Mouse (Mus musculus) ES-Bruce4 (cell line): Measurements from ENCODE around the gene Pigf. TPM values are rescaled to one million over a fixed set of nuclear protein-coding genes. Genes with fewer than 3 reads are reported as not detected.
A peak's percentile ranks its signal among the peaks of the same experiment; 100 is the strongest.

ENCODE experiments used
- H3K27ac ChIP-seq: 2 replicates; pipeline ENCODE4 v1.5.1; 2012; ENCODE audit warnings: low read length, inconsistent platforms; ENCODE audit not compliant: insufficient read depth
- H3K27me3 ChIP-seq: 2 replicates; pipeline ENCODE4 v1.6.1; 2012; ENCODE audit warnings: mild to moderate bottlenecking, low read length, inconsistent platforms; ENCODE audit not compliant: control insufficient read depth, poor library complexity, insufficient read depth, severe bottlenecking
- H3K36me3 ChIP-seq: 2 replicates; pipeline ENCODE4 v1.6.1; 2012; ENCODE audit warnings: inconsistent platforms, mild to moderate bottlenecking, low read length, moderate library complexity; ENCODE audit not compliant: control insufficient read depth, poor library complexity, insufficient read depth, severe bottlenecking
- H3K4me1 ChIP-seq: one replicate; pipeline ENCODE4 v1.8.1; 2011; ENCODE audit warnings: low read length; ENCODE audit not compliant: control insufficient read depth, insufficient read depth
- H3K4me3 ChIP-seq: 2 replicates; pipeline ENCODE4 v1.5.1; 2011; ENCODE audit warnings: low read depth, mild to moderate bottlenecking, low read length
- H3K9ac ChIP-seq: 2 replicates; pipeline ENCODE4 v1.6.1; 2012; ENCODE audit warnings: low read depth, mild to moderate bottlenecking, inconsistent platforms; ENCODE audit not compliant: poor library complexity, severe bottlenecking
- H3K9me3 ChIP-seq: replicated peaks from 2 replicates; pipeline ENCODE4 v1.6.1; 2012; ENCODE audit warnings: mild to moderate bottlenecking, low read length, inconsistent platforms; ENCODE audit not compliant: control insufficient read depth, poor library complexity, insufficient read depth, severe bottlenecking
- CTCF ChIP-seq: IDR thresholded peaks from one replicate; pipeline ENCODE4 v1.8.1; 2011; ENCODE audit warnings: low read depth, low read length
- EP300 ChIP-seq: IDR thresholded peaks from 2 replicates; pipeline ENCODE4 v1.6.1; 2011; ENCODE audit warnings: low read depth, low read length; ENCODE audit not compliant: insufficient read depth
- POLR2A ChIP-seq: IDR thresholded peaks from one replicate; pipeline ENCODE4 v1.8.1; 2011; ENCODE audit warnings: low read length; ENCODE audit not compliant: insufficient read depth
- polyA plus RNA-seq: library from polyadenylated mRNA; stranded (reverse); fragments of >200 nt; gene quantifications from 2 replicates; pipeline ENCODE4 v1.2.4, GENCODE M21; 2011; ENCODE audit warnings: low read depth; ENCODE audit not compliant: missing spikeins, insufficient read depth, insufficient read length

Gene Pigf
- polyA plus RNA-seq, 1 experiment, result 58.3 TPM

DNA sequence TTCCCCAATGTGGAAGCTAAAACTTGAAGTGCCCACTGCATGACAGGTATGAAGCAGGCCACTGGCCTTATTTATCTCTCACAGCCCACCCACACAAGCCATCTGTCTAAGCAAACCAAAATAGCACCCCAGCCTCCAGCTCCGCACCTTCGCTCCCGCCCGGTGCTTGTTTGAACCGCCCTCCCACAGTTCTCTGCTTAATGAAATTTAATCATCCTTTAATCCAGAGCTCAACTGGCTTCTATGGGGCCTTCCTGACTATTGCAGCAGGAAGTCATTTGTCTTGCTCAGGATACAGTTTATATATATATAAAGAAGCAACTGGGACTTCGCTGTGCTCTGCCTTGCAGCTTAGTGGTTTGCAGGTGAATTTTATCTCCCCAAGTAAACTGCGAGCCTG, 38.3 kb upstream of the Pigf start:
- no peaks in the 10 kb centered on the region for H3K27me3 ChIP-seq
- H3K9me3 ChIP-seq, result no peaks in the 10 kb centered on the region
- H3K27ac ChIP-seq, result no peak overlapping the region
- H3K9ac ChIP-seq, result no peak overlapping the region
- no peaks in the 10 kb centered on the region for H3K36me3 ChIP-seq
- TF ChIP-seq POLR2A (no peak), EP300 (no peak), CTCF (no peak)
- no peak overlapping the region for H3K4me3 ChIP-seq
- H3K4me1 ChIP-seq, result no peaks in the 10 kb centered on the region

GRCm38 (mm10) chr17:87062639-87063038, 37.4 kb upstream of the Pigf start:
- no peak for TF ChIP-seq EP300
- Histone ChIP-seq H3K9ac (0 out of 2 replicates have a peak overlapping the region, but pooled peaks have one; percentile 2), H3K27ac (no peak overlapping the region), H3K9me3 (no peaks in the 10 kb centered on the region), H3K36me3 (no peaks in the 10 kb centered on the region), H3K27me3 (no peaks in the 10 kb centered on the region), H3K4me1 (no peaks in the 10 kb centered on the region), H3K4me3 (peak overlapping the region; percentile 53)

DNA sequence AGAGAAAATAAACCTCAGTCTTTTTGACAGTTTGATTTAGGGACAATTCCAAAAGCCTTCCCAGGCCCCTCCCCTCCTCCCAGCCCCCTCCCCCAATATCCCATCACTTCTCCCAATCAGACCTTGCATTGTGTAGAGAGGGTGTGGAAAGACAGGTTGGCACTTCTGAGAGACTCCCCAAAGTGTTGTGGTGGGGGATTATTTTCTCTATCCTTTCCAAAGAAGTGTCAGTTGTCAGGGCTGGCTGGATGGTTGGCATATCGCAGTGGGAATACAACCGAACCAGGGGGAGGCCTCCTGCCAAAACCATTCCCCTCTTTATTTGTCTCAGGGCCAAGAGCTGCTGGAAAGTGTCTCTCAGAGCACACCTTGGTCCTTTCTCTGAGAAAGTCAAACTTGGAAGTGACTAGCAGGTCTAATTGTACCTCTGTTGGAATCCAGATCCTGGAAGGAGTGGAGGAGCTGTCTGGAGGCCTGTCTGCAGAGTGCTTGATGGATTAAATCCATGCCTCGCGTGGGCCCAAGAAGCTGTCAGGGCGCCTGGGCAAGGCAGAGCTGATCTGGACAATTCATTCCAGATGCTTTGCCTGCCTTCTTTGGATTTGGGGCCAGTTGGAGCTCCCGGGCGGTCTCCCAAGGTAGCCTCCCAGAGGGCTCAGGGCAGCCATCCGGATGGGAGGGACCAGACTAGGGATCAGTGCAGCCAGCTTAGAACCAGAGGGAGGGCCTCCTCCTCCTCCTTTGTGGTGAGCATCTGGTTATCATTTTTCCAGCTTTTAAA, 32.5 kb upstream of the Pigf start:
- Histone ChIP-seq H3K4me1 (no peaks in the 10 kb centered on the region), H3K4me3 (no peak overlapping the region), H3K27ac (no peak overlapping the region), H3K9ac (no peak overlapping the region), H3K27me3 (no peaks in the 10 kb centered on the region), H3K9me3 (no peaks in the 10 kb centered on the region), H3K36me3 (no peaks in the 10 kb centered on the region)
- no peak for TF ChIP-seq EP300
- TF ChIP-seq CTCF, result no peak
- TF ChIP-seq POLR2A, result no peak

GRCm38 (mm10) chr17:87056761-87057160, 31.6 kb upstream of the Pigf start:
- no peaks in the 10 kb centered on the region for H3K36me3 ChIP-seq

GRCm38 (mm10) chr17:87055663-87056062, 30.5 kb upstream of the Pigf start:
- Histone ChIP-seq H3K4me3 (no peak overlapping the region), H3K27ac (no peak overlapping the region), H3K9me3 (no peaks in the 10 kb centered on the region), H3K27me3 (no peaks in the 10 kb centered on the region), H3K4me1 (no peaks in the 10 kb centered on the region), H3K9ac (no peak overlapping the region), H3K36me3 (no peaks in the 10 kb centered on the region)
- TF ChIP-seq EP300 (no peak), CTCF (no peak), POLR2A (no peak)

More at GRCm38 (mm10) chr17:87056761-87057160, 31.6 kb upstream of the Pigf start:
- H3K9ac ChIP-seq, result no peak overlapping the region
- H3K27me3 ChIP-seq, result no peaks in the 10 kb centered on the region
- no peaks in the 10 kb centered on the region for H3K9me3 ChIP-seq
- no peak overlapping the region for H3K4me3 ChIP-seq
- H3K27ac ChIP-seq, result no peak overlapping the region
- H3K4me1 ChIP-seq, result no peaks in the 10 kb centered on the region
- TF ChIP-seq CTCF (no peak), POLR2A (no peak), EP300 (no peak)

- Histone ChIP-seq H3K9ac (no peak overlapping the region), H3K4me1 (no peaks in the 10 kb centered on the region), H3K27me3 (no peaks in the 10 kb centered on the region), H3K27ac (no peak overlapping the region), H3K4me3 (no peak overlapping the region), H3K36me3 (no peaks in the 10 kb centered on the region), H3K9me3 (no peaks in the 10 kb centered on the region)
- TF ChIP-seq POLR2A (no peak), EP300 (no peak), CTCF (no peak)
These were observed 29.8 kb upstream of the Pigf start for GRCm38 (mm10) chr17:87055051-87055459.
